Comparison of ENCODE assay signal across 20 mouse cellular contexts in genomic region chrX:83787406-83787805, GRCm38 (mm10).
DNase-seq lines count a peak whose midpoint lies in the region; ATAC-seq and TF ChIP-seq lines count a peak whose summit lies in the region.
"Had no signal": no experiment of that assay in that cellular context is flagged by ENCODE, and none has a peak within 500 bp of the region (broad histone marks: within the 10 kb centered on the region; RNA-seq: fewer than 3 reads in every experiment).

No protein-coding gene starts in this region.

- no peak overlapping the region for H3K4me3 ChIP-seq in gastrocnemius, adult 2 months
- H3K4me3 ChIP-seq in lung, embryonic 14.5 days (ENCODE audit: low read depth, low read length): no peak overlapping the region
- H3K4me3 ChIP-seq in lung, adult 2 months (replicated peaks; ENCODE audit: extremely low read depth, low read depth, low read length): no peak overlapping the region
- H3K4me3 ChIP-seq in E14TG2a.4 (replicated peaks; ENCODE audit: low read length): no peak overlapping the region
- H3K4me3 ChIP-seq in heart, embryonic 10.5 days: no peak overlapping the region
- H3K4me3 ChIP-seq: forebrain, embryonic 15.5 days; lung, embryonic 15.5 days; neural tube, embryonic 12.5 days had no signal

- H3K4me2 ChIP-seq in lung, embryonic 14.5 days: no peak overlapping the region
- H3K4me2 ChIP-seq: forebrain, embryonic 15.5 days; lung, embryonic 15.5 days; neural tube, embryonic 12.5 days had no signal

- no peaks in the 10 kb centered on the region for H3K36me3 ChIP-seq in lung, embryonic 14.5 days (ENCODE audit: insufficient read depth)
- H3K36me3 ChIP-seq in E14TG2a.4 (ENCODE audit: insufficient read depth, low read length): no peaks in the 10 kb centered on the region
- H3K36me3 ChIP-seq in heart, embryonic 10.5 days: no peaks in the 10 kb centered on the region
- H3K36me3 ChIP-seq: forebrain, embryonic 15.5 days; lung, embryonic 15.5 days; neural tube, embryonic 12.5 days had no signal

- H3K27ac ChIP-seq in gastrocnemius, adult 2 months: no peak overlapping the region
- H3K27ac ChIP-seq in lung, embryonic 14.5 days (ENCODE audit: low read depth): no peak overlapping the region
- no peak overlapping the region for H3K27ac ChIP-seq in heart, embryonic 10.5 days
- H3K27ac ChIP-seq: forebrain, embryonic 15.5 days; lung, embryonic 15.5 days; neural tube, embryonic 12.5 days had no signal

- no peaks in the 10 kb centered on the region for H3K4me1 ChIP-seq in lung, embryonic 14.5 days (ENCODE audit: insufficient read depth)
- no peaks in the 10 kb centered on the region for H3K4me1 ChIP-seq in lung, adult 2 months (ENCODE audit: control insufficient read depth, insufficient read depth, low read length)
- no peaks in the 10 kb centered on the region for H3K4me1 ChIP-seq in E14TG2a.4 (replicated peaks; ENCODE audit: low read depth, low read length)
- H3K4me1 ChIP-seq in heart, embryonic 10.5 days: no peaks in the 10 kb centered on the region
- H3K4me1 ChIP-seq: forebrain, embryonic 15.5 days; lung, embryonic 15.5 days; neural tube, embryonic 12.5 days had no signal

- intact Hi-C loops in gastrocnemius, adult 2 months (cut with DNase I): no loop called here

- H3K9me3 ChIP-seq in lung, embryonic 14.5 days (ENCODE audit: low read depth, low read length): no peaks in the 10 kb centered on the region
- no peaks in the 10 kb centered on the region for H3K9me3 ChIP-seq in E14TG2a.4 (ENCODE audit: low read length)
- no peaks in the 10 kb centered on the region for H3K9me3 ChIP-seq in heart, embryonic 10.5 days
- H3K9me3 ChIP-seq: forebrain, embryonic 15.5 days; lung, embryonic 15.5 days; neural tube, embryonic 12.5 days had no signal

- TF ChIP-seq POLR2A in lung, adult 2 months (IDR thresholded peaks at IDR 0.05; ENCODE audit: borderline replicate concordance, extremely low read depth, low read depth, low read length): no peak

- no peak for ATAC-seq in lung, embryonic 14.5 days (ENCODE audit: insufficient read depth)
- ATAC-seq: CD4-positive, CD25-positive, alpha-beta regulatory T cell, adult 4 months; forebrain, embryonic 15.5 days; hindbrain, embryonic 16.5 days had no signal

- DNase-seq in gastrocnemius, adult 2 months: no peak
- no peak for DNase-seq in gastrocnemius, postnatal 4 days (ENCODE audit: low spot score in 2 of 2)
- peak; percentile 58 for DNase-seq in lung, embryonic 14.5 days
- no peak for DNase-seq in lung, adult 2 months
- DNase-seq in brain, adult 2 months (ENCODE audit: low read depth, low spot score): peak; percentile 16
- no peak for DNase-seq in frontal cortex, postnatal 36 days (ENCODE audit: low spot score in 2 of 2)
- DNase-seq in heart, embryonic 10.5 days (ENCODE audit: low spot score): no peak
- DNase-seq: adrenal gland, postnatal 14 days; cerebellum, adult 8-10 months; gastrocnemius, postnatal 10 days; heart, postnatal 14 days; kidney, adult 18-20 months; kidney, postnatal 36 days; thymus, postnatal 25 days had no signal

- peak; percentile 41; the same call in 1 of the 2 replicates for TF ChIP-seq CTCF in gastrocnemius, adult 2 months (IDR thresholded peaks at IDR 0.05)
- TF ChIP-seq CTCF in lung, embryonic 14.5 days (IDR thresholded peaks at IDR 0.05; ENCODE audit: low read depth): 0 out of 2 replicates have a peak, but pooled peaks have one; percentile 10
- TF ChIP-seq CTCF in lung, adult 2 months (IDR thresholded peaks at IDR 0.05; ENCODE audit: insufficient read depth, low read length): no peak
- TF ChIP-seq CTCF in E14TG2a.4 (conservative IDR thresholded peaks at IDR 0.05; ENCODE audit: low read length): peak; percentile 15; the same call in 1 of the 2 replicates

- no peak overlapping the region for H3K9ac ChIP-seq in lung, embryonic 14.5 days
- H3K9ac ChIP-seq: forebrain, embryonic 15.5 days; lung, embryonic 15.5 days; neural tube, embryonic 12.5 days had no signal

- no peaks in the 10 kb centered on the region for H3K27me3 ChIP-seq in lung, embryonic 14.5 days (ENCODE audit: insufficient read depth, low read length)
- no peaks in the 10 kb centered on the region for H3K27me3 ChIP-seq in E14TG2a.4 (ENCODE audit: insufficient read depth, low read length)
- no peaks in the 10 kb centered on the region for H3K27me3 ChIP-seq in heart, embryonic 10.5 days (ENCODE audit: insufficient read depth, poor library complexity, severe bottlenecking)
- H3K27me3 ChIP-seq: forebrain, embryonic 15.5 days; lung, embryonic 15.5 days; neural tube, embryonic 12.5 days had no signal

Comparison
In these comparisons a context has a peak if more than half of its experiments do, and no peak if none do; other contexts are left out.
1. DNase-seq: peak in lung, embryonic 14.5 days (single experiment) and brain, adult 2 months (single experiment); none in gastrocnemius, adult 2 months (single experiment), gastrocnemius, postnatal 4 days (0 of 2), lung, adult 2 months (single experiment), frontal cortex, postnatal 36 days (0 of 2) and heart, embryonic 10.5 days (single experiment).